Mouse (Mus musculus) liver, adult 2 months (tissue): ENCODE results near the gene Zfp503. TPM values are rescaled to one million over a fixed set of nuclear protein-coding genes. Genes with fewer than 3 reads are reported as not detected.

Experiments used
- DNase-seq: peaks from one replicate; pipeline ENCODE4 v3.0.0-alpha.2; 2011; ENCODE audit warnings: low read depth, low spot score; ENCODE audit errors: extremely low read depth
- H3K27ac ChIP-seq: fragments of 200-500 bp; replicated peaks from 2 replicates; pipeline ENCODE4 v1.5.1; 2012; ENCODE audit warnings: low read depth, mild to moderate bottlenecking, control low read depth, inconsistent platforms, low read length; ENCODE audit not compliant: insufficient read depth
- H3K27me3 ChIP-seq: fragments of 200-500 bp; 2 replicates; pipeline ENCODE4 v1.6.1; 2012; ENCODE audit warnings: mild to moderate bottlenecking, moderate library complexity, low read length, inconsistent platforms; ENCODE audit not compliant: control insufficient read depth, insufficient read depth
- H3K36me3 ChIP-seq: fragments of 200-500 bp; 2 replicates; pipeline ENCODE4 v1.6.1; 2012; ENCODE audit warnings: low read length, inconsistent platforms; ENCODE audit not compliant: control insufficient read depth, insufficient read depth
- H3K4me1 ChIP-seq: fragments of 200-500 bp; 2 replicates; pipeline ENCODE4 v1.6.1; 2011; ENCODE audit warnings: low read length; ENCODE audit not compliant: control insufficient read depth, insufficient read depth
- H3K4me3 ChIP-seq: fragments of 200-500 bp; 2 replicates; pipeline ENCODE4 v1.5.1; 2011; ENCODE audit warnings: low read depth, mild to moderate bottlenecking, control low read depth, low read length, moderate library complexity; ENCODE audit not compliant: insufficient read depth
- H3K79me2 ChIP-seq: fragments of 200-500 bp; 2 replicates; pipeline ENCODE4 v1.6.1; 2012; ENCODE audit warnings: inconsistent platforms, mild to moderate bottlenecking, low read length, moderate library complexity; ENCODE audit not compliant: control insufficient read depth, insufficient read depth
- H3K9ac ChIP-seq: fragments of 200-500 bp; 2 replicates; pipeline ENCODE4 v1.6.1; 2012; ENCODE audit warnings: low read depth, mild to moderate bottlenecking, control low read depth, inconsistent platforms, low read length
- CTCF ChIP-seq: fragments of 200-500 bp; IDR thresholded peaks from 2 replicates; pipeline ENCODE4 v1.5.1; 2011; ENCODE audit warnings: low read depth, low read length, control low read depth
- POLR2A ChIP-seq: fragments of 200-500 bp; IDR thresholded peaks from 2 replicates; pipeline ENCODE4 v1.6.1; 2011; ENCODE audit warnings: low read length, control low read depth; ENCODE audit not compliant: insufficient read depth; ENCODE audit errors: extremely low read depth
- WGBS: fragments of 180-500 bp; shearing (Covaris S2); methylation state at CpG from one replicate; pipeline ENCODE4 v1.1.7; 2018; 5-methylcytosine and 5-hydroxymethylcytosine counted together
- polyA plus RNA-seq: library from polyadenylated mRNA; depleted of rRNA; stranded (reverse); fragments of >200 nt; gene quantifications from 2 replicates; pipeline ENCODE4 v1.2.3, GENCODE M21; 2012
- total RNA-seq: library from RNA; depleted of rRNA; stranded (reverse); fragments of >200 nt; gene quantifications from 2 replicates; pipeline ENCODE4 v1.2.3, GENCODE M21; 2014

Zfp503 gene
- total and polyA plus RNA-seq, 2 experiments = 0.37 to 1.7 TPM

- 83% methylated on average over 12 of the region's 12 CpGs for WGBS
- H3K36me3 ChIP-seq = no peaks in the 10 kb centered on the region
- H3K79me2 ChIP-seq = no peaks in the 10 kb centered on the region
- no peak overlapping the region for H3K9ac ChIP-seq
- no peak overlapping the region for H3K4me3 ChIP-seq
- H3K4me1 ChIP-seq = no peaks in the 10 kb centered on the region
- no peak for TF ChIP-seq CTCF
- no peak for TF ChIP-seq POLR2A
- no peaks in the 10 kb centered on the region for H3K27me3 ChIP-seq
- no peak for DNase-seq
- no peak overlapping the region for H3K27ac ChIP-seq
These were observed 21.9 kb downstream of the Zfp503 start for GRCm38 (mm10) chr14:21967375-21968010.

- no peaks in the 10 kb centered on the region for H3K4me1 ChIP-seq
- WGBS = 57% methylated on average over 5 of the region's 5 CpGs
- no peaks in the 10 kb centered on the region for H3K79me2 ChIP-seq
- TF ChIP-seq CTCF = no peak
- TF ChIP-seq POLR2A = no peak
- no peak overlapping the region for H3K4me3 ChIP-seq
- H3K27me3 ChIP-seq = no peaks in the 10 kb centered on the region
- H3K27ac ChIP-seq = no peak overlapping the region
- no peak for DNase-seq
- H3K36me3 ChIP-seq = no peaks in the 10 kb centered on the region
- H3K9ac ChIP-seq = no peak overlapping the region
These were observed 23.1 kb downstream of the Zfp503 start for GRCm38 (mm10) chr14:21966276-21966675.

GRCm38 (mm10) chr14:21962381-21963050 lies 26.9 kb downstream of the Zfp503 start:
- Histone ChIP-seq H3K4me3 (no peak overlapping the region), H3K4me1 (no peaks in the 10 kb centered on the region), H3K27me3 (no peaks in the 10 kb centered on the region), H3K27ac (no peak overlapping the region), H3K9ac (no peak overlapping the region), H3K36me3 (no peaks in the 10 kb centered on the region), H3K79me2 (no peaks in the 10 kb centered on the region)
- DNase-seq = no peak
- WGBS = 84% methylated on average over 22 of the region's 22 CpGs
- TF ChIP-seq POLR2A (no peak), CTCF (no peak)

- Histone ChIP-seq H3K4me1 (no peaks in the 10 kb centered on the region), H3K9ac (no peak overlapping the region), H3K79me2 (no peaks in the 10 kb centered on the region), H3K36me3 (no peaks in the 10 kb centered on the region), H3K27ac (no peak overlapping the region), H3K4me3 (no peak overlapping the region), H3K27me3 (no peaks in the 10 kb centered on the region)
- WGBS = 46% methylated on average over 8 of the region's 8 CpGs
- TF ChIP-seq CTCF (no peak), POLR2A (no peak)
- no peak for DNase-seq
These were observed 30.2 kb downstream of the Zfp503 start for GRCm38 (mm10) chr14:21959243-21959642.

- 84% methylated on average over 5 of the region's 5 CpGs for WGBS
- no peak overlapping the region for H3K9ac ChIP-seq
- H3K4me1 ChIP-seq = no peaks in the 10 kb centered on the region
- H3K4me3 ChIP-seq = no peak overlapping the region
- no peaks in the 10 kb centered on the region for H3K79me2 ChIP-seq
- H3K36me3 ChIP-seq = no peaks in the 10 kb centered on the region
- H3K27ac ChIP-seq = no peak overlapping the region
- DNase-seq = no peak
- no peaks in the 10 kb centered on the region for H3K27me3 ChIP-seq
- no peak for TF ChIP-seq CTCF
- no peak for TF ChIP-seq POLR2A
These were observed 30.8 kb downstream of the Zfp503 start for GRCm38 (mm10) chr14:21958643-21959042.

- no peak for DNase-seq
- WGBS = 79% methylated on average over 7 of the region's 7 CpGs
These were observed 36.9 kb downstream of the Zfp503 start for GRCm38 (mm10) chr14:21952541-21952940.

More at GRCm38 (mm10) chr14:21952541-21952940, 36.9 kb downstream of the Zfp503 start:
- Histone ChIP-seq H3K4me3 (no peak overlapping the region), H3K4me1 (no peaks in the 10 kb centered on the region), H3K9ac (no peak overlapping the region), H3K27me3 (no peaks in the 10 kb centered on the region), H3K27ac (no peak overlapping the region), H3K79me2 (no peaks in the 10 kb centered on the region), H3K36me3 (no peaks in the 10 kb centered on the region)
- TF ChIP-seq POLR2A = no peak
- no peak for TF ChIP-seq CTCF
